Mouse (Mus musculus): Measurements from ENCODE around the gene Ccdc43.
A peak's percentile ranks its signal among the peaks of the same experiment; 100 is the strongest.
"Not testable (repeated sequence)": the region's sequence is repeated elsewhere in the genome, so short reads cannot be mapped to it uniquely, and the experiment has no call there.

The Ccdc43 gene

GRCm38 (mm10) chr11:102697338-102698017 is at the start of gene Ccdc43:
Ccdc43 (minus strand) TSS chr11:102697782.
- peak; percentile 73 for DNase-seq (ENCODE audit: low spot score)

- no peak for DNase-seq (ENCODE audit: low spot score)
Measured at GRCm38 (mm10) chr11:102744746-102745145, 47.2 kb upstream of the Ccdc43 start.

GRCm38 (mm10) chr11:102742843-102743242 is 45.3 kb upstream of the Ccdc43 start:
- DNase-seq (ENCODE audit: low spot score), result no peak

- no peak for DNase-seq (ENCODE audit: low spot score)
Measured at GRCm38 (mm10) chr11:102742066-102742465, 44.5 kb upstream of the Ccdc43 start.

- DNase-seq (ENCODE audit: low spot score), result no peak
Measured at GRCm38 (mm10) chr11:102741129-102741950, 43.8 kb upstream of the Ccdc43 start.

- no peak for DNase-seq (ENCODE audit: low spot score)
Measured at GRCm38 (mm10) chr11:102740634-102741033, 43.1 kb upstream of the Ccdc43 start.

- peak; percentile 52 for DNase-seq (ENCODE audit: low spot score)
Measured at GRCm38 (mm10) chr11:102739278-102739966, 41.8 kb upstream of the Ccdc43 start.

GRCm38 (mm10) chr11:102738046-102738445 is 40.5 kb upstream of the Ccdc43 start:
- no peak for DNase-seq (ENCODE audit: low spot score)

GRCm38 (mm10) chr11:102734961-102735360 is 37.4 kb upstream of the Ccdc43 start:
- no peak for DNase-seq (ENCODE audit: low spot score)

GRCm38 (mm10) chr11:102733146-102733545 is 35.6 kb upstream of the Ccdc43 start:
- no peak for DNase-seq (ENCODE audit: low spot score)

GRCm38 (mm10) chr11:102731366-102731765 is 33.8 kb upstream of the Ccdc43 start:
- DNase-seq (ENCODE audit: low spot score), result no peak

- no peak for DNase-seq (ENCODE audit: low spot score)
Measured at GRCm38 (mm10) chr11:102729835-102730234, 32.3 kb upstream of the Ccdc43 start.

- DNase-seq (ENCODE audit: low spot score), result peak; percentile 25
Measured at GRCm38 (mm10) chr11:102728614-102729013, 31.0 kb upstream of the Ccdc43 start.

GRCm38 (mm10) chr11:102725574-102725973 is 28.0 kb upstream of the Ccdc43 start:
- DNase-seq (ENCODE audit: low spot score), result no peak

GRCm38 (mm10) chr11:102716135-102716534 is 18.6 kb upstream of the Ccdc43 start:
- no peak for DNase-seq (ENCODE audit: low spot score)

- DNase-seq (ENCODE audit: low spot score), result not testable (repeated sequence)
Measured at GRCm38 (mm10) chr11:102714578-102714977, 17.0 kb upstream of the Ccdc43 start.

GRCm38 (mm10) chr11:102712411-102712810 is 14.8 kb upstream of the Ccdc43 start:
- DNase-seq (ENCODE audit: low spot score), result no peak

GRCm38 (mm10) chr11:102702206-102702605 is 4.6 kb upstream of the Ccdc43 start:
- DNase-seq (ENCODE audit: low spot score), result not testable (repeated sequence)

- no peak for DNase-seq (ENCODE audit: low spot score)
Measured at GRCm38 (mm10) chr11:102698018-102698476, 465 bp upstream of the Ccdc43 start.

- no peak for DNase-seq (ENCODE audit: low spot score)
Measured at GRCm38 (mm10) chr11:102695289-102695688, 2.3 kb downstream of the Ccdc43 start.

GRCm38 (mm10) chr11:102690162-102690561 is 7.4 kb downstream of the Ccdc43 start:
- DNase-seq (ENCODE audit: low spot score), result peak; percentile 40

- no peak for DNase-seq (ENCODE audit: low spot score)
Measured at GRCm38 (mm10) chr11:102665637-102666435, 31.7 kb downstream of the Ccdc43 start.
